Mouse (Mus musculus) gastrocnemius, adult 8-10 months (tissue): ENCODE measurements around the gene Fasl. TPM values are rescaled to one million over a fixed set of nuclear protein-coding genes. Genes with fewer than 3 reads are reported as not detected.

ENCODE experiments used
- DNase-seq, 2 experiments: peaks; one replicate each; pipeline ENCODE4 v3.0.0; 2022; ENCODE audit warnings: low spot score in 2 of 2
- total RNA-seq, 4 experiments: library from RNA; stranded (reverse); gene quantifications; 2 replicates each; pipeline ENCODE4 v1.2.4; 2022

Gene Fasl
- total RNA-seq, 4 experiments from 2014 or later: not detected

GRCm38 (mm10) chr1:161761556-161761955 is 26.7 kb downstream of the Fasl start:
- DNase-seq: no peak

GRCm38 (mm10) chr1:161756547-161756946 is 31.7 kb downstream of the Fasl start:
- no peak for DNase-seq

GRCm38 (mm10) chr1:161751311-161751710 is 37.0 kb downstream of the Fasl start:
- no peak for DNase-seq

GRCm38 (mm10) chr1:161750471-161751041 is 37.7 kb downstream of the Fasl start:
- no peak for DNase-seq

- no peak for DNase-seq
These were observed 39.6 kb downstream of the Fasl start for GRCm38 (mm10) chr1:161748685-161749084.

GRCm38 (mm10) chr1:161748138-161748537 is 40.2 kb downstream of the Fasl start:
- DNase-seq: no peak

GRCm38 (mm10) chr1:161746542-161747302 is 41.6 kb downstream of the Fasl start:
- no peak for DNase-seq

GRCm38 (mm10) chr1:161744855-161745254 is 43.4 kb downstream of the Fasl start:
- DNase-seq: no peak

GRCm38 (mm10) chr1:161744209-161744608 is 44.1 kb downstream of the Fasl start:
- no peak for DNase-seq

- DNase-seq: no peak
These were observed 45.6 kb downstream of the Fasl start for GRCm38 (mm10) chr1:161742481-161743267.

GRCm38 (mm10) chr1:161736848-161737247 is 51.4 kb downstream of the Fasl start:
- no peak for DNase-seq

GRCm38 (mm10) chr1:161736255-161736654 is 52.0 kb downstream of the Fasl start:
- DNase-seq: no peak

GRCm38 (mm10) chr1:161735465-161736046 is 52.7 kb downstream of the Fasl start:
- DNase-seq: no peak

- no peak for DNase-seq
These were observed 53.5 kb downstream of the Fasl start for GRCm38 (mm10) chr1:161734741-161735211.

- no peak for DNase-seq
These were observed 54.0 kb downstream of the Fasl start for GRCm38 (mm10) chr1:161734314-161734713.

Other genes with a start within 250 kb of the Fasl start
- 1 to 10 TPM; 9.0 to 9.8 (median 9.2) TPM for gene Suco, start 88.2 kb upstream of the Fasl start, total RNA-seq
- 10 to 100 TPM; 12.3 to 17.0 (median 13.7) TPM for gene Pigc, start 180.7 kb upstream of the Fasl start, total RNA-seq
- not detected for gene 4930558K02Rik, start 191.1 kb upstream of the Fasl start, total RNA-seq